Mouse (Mus musculus): Measurements from ENCODE around the gene Serpina1e. TPM values are rescaled to one million over a fixed set of nuclear protein-coding genes. Genes with fewer than 3 reads are reported as not detected.

The Serpina1e gene
- total RNA-seq (2021) = not detected

DNA sequence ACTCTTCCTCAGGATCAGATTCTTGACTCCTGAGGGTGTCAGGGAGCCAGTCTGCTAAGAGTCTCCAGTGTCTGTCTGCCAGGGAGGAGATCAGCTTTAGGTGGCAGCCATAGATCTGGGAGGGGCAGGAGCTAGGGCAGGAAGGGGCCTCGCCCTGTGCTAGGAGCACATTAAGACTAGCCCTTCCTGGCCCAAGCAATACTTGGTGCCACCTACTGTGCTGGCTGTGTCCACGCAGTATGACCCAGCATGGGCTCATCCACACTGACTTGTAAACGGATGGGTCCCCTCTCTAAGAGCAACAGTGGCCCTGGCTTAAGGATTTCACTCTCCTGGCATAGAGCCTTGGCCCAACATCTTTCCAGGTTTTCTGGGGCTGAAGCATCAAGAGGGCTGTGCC is at the start of gene Serpina1e:
Serpina1e (minus strand) TSS at position 178 of the 400 bp plus-strand sequence.
- intact Hi-C loops (cut with DNase I) = no loop called here
- DNase-seq = no peak

DNA sequence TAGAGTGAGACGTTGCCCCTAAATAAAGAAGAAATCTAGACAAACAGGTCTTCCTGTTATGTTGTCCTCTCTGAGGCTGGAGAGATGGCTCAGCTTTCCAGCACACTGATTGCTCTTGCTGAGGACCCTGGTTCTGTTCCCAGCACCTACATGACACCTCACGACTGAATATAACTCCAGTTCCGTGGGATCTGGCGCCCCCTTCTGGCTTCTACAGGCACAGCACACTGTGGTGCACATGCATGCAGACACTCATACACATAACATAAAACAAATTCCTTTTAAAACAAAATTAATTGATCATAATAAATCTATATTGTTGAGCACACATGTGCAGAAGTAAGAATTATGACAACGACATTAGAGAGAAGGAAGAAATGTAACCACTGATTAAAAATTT is 45.9 kb upstream of the Serpina1e start:
- intact Hi-C loops (cut with DNase I) = no loop called here
- DNase-seq = no peak

GRCm38 (mm10) chr12:104003238-104003612 is 44.5 kb upstream of the Serpina1e start:
- peak; percentile 17 to 30 for DNase-seq
- intact Hi-C loops (cut with DNase I) = no loop called here

DNA sequence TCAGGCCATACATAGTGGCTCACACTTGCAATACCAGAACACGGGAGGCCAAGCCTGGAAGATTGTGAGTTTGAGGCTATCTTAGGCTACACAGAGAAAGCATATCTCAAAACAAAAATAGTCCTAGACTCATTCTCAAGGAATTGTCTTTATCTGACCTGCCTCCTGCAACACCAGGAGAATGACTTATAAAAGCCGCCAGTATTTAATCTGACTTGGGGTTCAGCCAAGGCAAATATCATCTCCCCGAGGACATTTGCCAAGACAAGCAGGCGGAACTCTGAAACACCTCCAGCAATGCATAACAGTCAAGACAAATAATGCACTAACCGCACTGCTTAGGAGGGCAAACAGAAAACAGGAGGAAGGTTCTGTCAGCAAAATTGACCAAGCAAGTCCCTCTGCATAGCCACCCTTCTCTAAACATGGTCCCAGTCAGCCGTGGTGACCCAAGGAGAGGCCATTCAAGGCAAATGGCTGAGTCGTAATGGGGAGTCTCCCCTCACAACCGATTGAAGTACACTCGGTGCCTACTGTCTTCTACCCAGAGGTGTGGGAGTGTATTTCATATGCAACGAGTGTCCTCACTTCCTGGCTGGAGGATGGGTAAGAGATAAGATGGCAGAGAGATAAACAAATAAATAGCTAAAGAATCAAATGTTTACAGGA is 43.9 kb upstream of the Serpina1e start:
- intact Hi-C loops (cut with DNase I) = no loop called here
- peak; percentile 70 to 76 for DNase-seq

- intact Hi-C loops (cut with DNase I) = no loop called here
- DNase-seq = no peak
Measured at GRCm38 (mm10) chr12:104000594-104000993, 41.8 kb upstream of the Serpina1e start.

GRCm38 (mm10) chr12:103999611-104000010 is 40.8 kb upstream of the Serpina1e start:
- intact Hi-C loops (cut with DNase I) = no loop called here
- DNase-seq = no peak

- intact Hi-C loops (cut with DNase I) = no loop called here
Measured at GRCm38 (mm10) chr12:103996513-103996912, 37.7 kb upstream of the Serpina1e start.

GRCm38 (mm10) chr12:103995292-103996072 is 36.7 kb upstream of the Serpina1e start:
- DNase-seq = peak; percentile 74 to 82
- intact Hi-C loops (cut with DNase I) = loop anchor here (1.0 kb wide), 3 partner anchors 35 to 423 kb away; no protein-coding TSS in a partner anchor

More at GRCm38 (mm10) chr12:103996513-103996912, 37.7 kb upstream of the Serpina1e start:
- no peak for DNase-seq

DNA sequence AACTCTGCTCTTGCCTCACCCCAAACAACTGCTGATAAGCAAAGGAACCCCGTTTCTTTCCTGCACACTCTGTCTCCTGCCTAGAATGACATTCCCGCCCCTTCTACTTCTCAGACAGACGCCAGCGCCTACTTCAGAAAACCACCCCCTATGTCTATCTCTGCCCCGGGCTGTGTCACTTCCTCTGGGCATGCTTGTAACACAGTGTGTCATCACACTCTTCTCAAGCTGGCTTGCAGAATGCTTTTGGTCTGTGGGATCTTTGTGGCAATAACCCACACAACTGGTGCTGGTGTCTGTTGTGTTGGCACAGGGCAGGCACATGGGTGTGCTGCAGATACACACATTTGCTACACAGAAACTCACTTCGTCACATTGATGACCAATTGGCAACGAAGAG is 34.2 kb upstream of the Serpina1e start:
- intact Hi-C loops (cut with DNase I) = no loop called here

GRCm38 (mm10) chr12:103989857-103990256 is 31.1 kb upstream of the Serpina1e start, which contains the start of gene Serpina11:
Serpina11 (minus strand) TSS chr12:103989957.
- intact Hi-C loops (cut with DNase I) = no loop called here
- DNase-seq = no peak

More for the DNA sequence above, 34.2 kb upstream of the Serpina1e start:
- no peak for DNase-seq

- intact Hi-C loops (cut with DNase I) = no loop called here
- no peak for DNase-seq
Measured at GRCm38 (mm10) chr12:103989514-103989767, 30.7 kb upstream of the Serpina1e start.

DNA sequence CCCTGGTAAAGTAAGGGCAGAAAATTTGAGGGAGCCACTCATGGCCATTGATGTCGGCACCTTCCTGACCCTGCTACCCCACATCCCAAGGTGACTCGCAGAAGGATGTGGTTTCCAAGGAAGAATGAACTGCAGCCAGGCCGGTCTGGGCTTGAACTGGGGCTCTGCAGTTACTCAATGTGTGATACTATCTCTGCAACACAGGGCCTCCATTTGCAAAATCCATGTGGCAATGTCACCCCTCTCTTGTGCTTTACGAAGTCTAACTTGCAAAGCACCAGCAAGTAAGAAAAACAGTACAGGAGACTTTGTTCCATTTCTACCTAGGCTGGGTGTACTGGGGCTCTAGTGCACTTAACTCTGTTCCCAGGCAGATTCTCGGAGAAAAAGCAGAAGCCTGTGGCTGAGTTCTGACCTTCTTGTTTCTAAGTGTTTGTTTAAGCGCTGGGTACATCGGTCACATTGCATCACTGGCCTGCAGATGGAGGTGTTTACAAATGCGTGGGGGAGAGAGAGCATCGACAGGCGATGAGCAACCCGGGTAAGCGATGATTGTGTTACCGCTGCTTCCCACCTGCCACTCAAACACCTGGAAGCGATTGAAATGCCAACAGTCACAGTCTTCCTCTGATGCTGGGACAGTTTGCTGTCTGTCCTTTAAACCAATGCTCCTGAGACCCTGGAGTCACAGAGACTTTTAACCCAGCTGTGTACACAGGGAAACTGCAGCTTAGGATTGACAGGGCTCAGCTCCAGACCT is 30.2 kb upstream of the Serpina1e start:
- intact Hi-C loops (cut with DNase I) = no loop called here
- DNase-seq = no peak

- intact Hi-C loops (cut with DNase I) = no loop called here
- DNase-seq = no peak
Measured at GRCm38 (mm10) chr12:103985868-103986267, 27.1 kb upstream of the Serpina1e start.

DNA sequence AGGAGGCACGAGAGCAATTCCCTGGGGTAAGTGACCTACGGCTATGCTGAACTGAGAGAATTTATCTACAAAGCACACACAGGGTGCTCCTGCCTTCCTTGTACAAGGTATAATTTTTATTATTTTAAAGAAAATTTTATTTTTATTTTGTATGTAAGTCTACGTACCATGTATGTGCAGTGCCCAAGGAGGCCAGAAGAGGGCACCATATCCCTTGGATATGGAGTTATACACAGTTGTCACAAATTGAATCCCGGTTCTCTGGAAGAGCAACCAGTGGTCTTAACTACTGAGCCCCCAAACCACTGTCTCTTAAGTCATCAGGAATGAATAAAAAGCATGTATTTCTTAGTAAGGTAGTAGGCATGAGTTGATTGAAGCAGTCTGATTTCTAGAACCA is 26.2 kb upstream of the Serpina1e start:
- DNase-seq = peak; percentile 37 to 58
- intact Hi-C loops (cut with DNase I) = no loop called here

GRCm38 (mm10) chr12:103981646-103982360 is 23.0 kb upstream of the Serpina1e start:
- intact Hi-C loops (cut with DNase I) = no loop called here

GRCm38 (mm10) chr12:103978294-103978693 is 19.5 kb upstream of the Serpina1e start:
- intact Hi-C loops (cut with DNase I) = no loop called here
- DNase-seq = no peak

More at GRCm38 (mm10) chr12:103981646-103982360, 23.0 kb upstream of the Serpina1e start:
- no peak for DNase-seq

GRCm38 (mm10) chr12:103977846-103978245 is 19.1 kb upstream of the Serpina1e start:
- intact Hi-C loops (cut with DNase I) = no loop called here
- peak in 1 of 2 experiments; percentile 31 for DNase-seq

- DNase-seq = no peak
Measured at GRCm38 (mm10) chr12:103977060-103977459, 18.3 kb upstream of the Serpina1e start.

DNA sequence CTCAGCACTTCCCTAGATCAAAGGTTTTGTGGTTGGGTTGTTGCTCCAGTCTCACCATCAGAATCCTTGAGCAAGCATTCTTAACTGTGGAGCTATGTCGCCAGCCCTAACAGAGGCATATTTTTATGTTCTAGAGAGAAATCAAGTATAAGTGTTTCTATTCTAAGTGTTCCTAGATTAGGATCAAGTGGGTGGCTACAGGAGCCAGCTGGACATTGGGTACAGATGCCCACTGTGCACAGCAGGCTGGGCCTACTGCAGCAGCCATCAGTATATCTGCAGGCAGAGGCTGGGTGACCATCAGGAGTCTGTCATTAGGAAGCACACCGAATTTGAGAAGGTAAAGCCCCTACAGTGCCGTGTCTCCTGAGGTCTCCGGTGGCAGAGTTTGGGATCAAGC is 12.3 kb upstream of the Serpina1e start:
- intact Hi-C loops (cut with DNase I) = no loop called here
- DNase-seq = no peak

More at GRCm38 (mm10) chr12:103977060-103977459, 18.3 kb upstream of the Serpina1e start:
- intact Hi-C loops (cut with DNase I) = no loop called here

DNA sequence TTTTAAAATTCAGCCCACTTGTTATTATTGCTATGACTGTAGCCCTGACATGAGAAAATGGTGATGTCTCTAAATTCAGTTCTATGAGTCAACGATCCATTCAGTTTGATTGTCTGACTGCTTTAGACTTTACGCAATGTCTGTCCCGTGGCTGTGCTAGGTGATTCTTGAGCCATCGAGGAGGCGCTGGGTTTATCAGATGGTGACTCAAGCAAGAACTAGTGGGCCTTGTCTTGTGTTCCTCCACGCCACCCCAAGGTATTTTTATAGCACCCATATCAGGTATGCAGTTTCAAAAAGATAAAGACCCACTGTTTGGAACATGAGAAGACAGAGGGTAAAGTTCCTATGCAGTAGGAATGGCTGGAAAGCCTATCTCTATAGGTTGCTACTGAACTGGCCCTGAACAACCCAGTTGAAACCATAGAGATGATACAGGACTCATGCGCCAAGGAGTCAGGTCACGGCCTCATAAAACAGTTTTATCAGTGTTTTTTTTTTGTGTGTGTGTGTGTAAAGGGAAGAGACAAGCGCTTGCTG is 10.9 kb upstream of the Serpina1e start:
- no peak for DNase-seq
- intact Hi-C loops (cut with DNase I) = no loop called here

Data from heart, postnatal 10 days (tissue).